14 mouse cellular contexts compared by ENCODE assay signal in genomic region chr2:145535774-145536173, GRCm38 (mm10).
"Had no signal": no experiment of that assay in that cellular context is flagged by ENCODE, and none has a peak within 500 bp of the region (broad histone marks: within the 10 kb centered on the region; RNA-seq: fewer than 3 reads in every experiment).

No protein-coding gene starts in this region.

- H3K36me3 ChIP-seq: limb, embryonic 12.5 days; limb, embryonic 15.5 days had no signal

- H3K27ac ChIP-seq: kidney, postnatal 0 days; limb, embryonic 12.5 days; limb, embryonic 15.5 days; liver, embryonic 14.5 days; macrophage had no signal

- H3K4me1 ChIP-seq: limb, embryonic 12.5 days; limb, embryonic 15.5 days had no signal

- H3K9me3 ChIP-seq: limb, embryonic 12.5 days; limb, embryonic 15.5 days had no signal

- H3K27me3 ChIP-seq: limb, embryonic 12.5 days; limb, embryonic 15.5 days had no signal

- ATAC-seq: liver, postnatal 0 days; lung, postnatal 0 days had no signal

- H3K9ac ChIP-seq: limb, embryonic 12.5 days; limb, embryonic 15.5 days; liver, embryonic 14.5 days; liver, postnatal 0 days; lung, embryonic 14.5 days had no signal

- DNase-seq: left cerebral cortex, postnatal 4 days; liver, postnatal 0 days; lung, embryonic 14.5 days; midbrain, embryonic 14.5 days; thymus, adult 18-20 months; thymus, postnatal 36 days had no signal

- H3K4me3 ChIP-seq: limb, embryonic 12.5 days; limb, embryonic 15.5 days had no signal

- H3K4me2 ChIP-seq: limb, embryonic 12.5 days; limb, embryonic 15.5 days; liver, embryonic 11.5 days; lung, embryonic 14.5 days; midbrain, embryonic 11.5 days had no signal
